Mouse (Mus musculus): ENCODE results near the gene Cdkn2aip.
A peak's percentile ranks its signal among the peaks of the same experiment; 100 is the strongest.

Gene Cdkn2aip

GRCm38 (mm10) chr8:47695431-47696105 is 18.2 kb downstream of the Cdkn2aip start:
- no peak for DNase-seq (ENCODE audit: low spot score)

GRCm38 (mm10) chr8:47693119-47693518 is 20.6 kb downstream of the Cdkn2aip start:
- DNase-seq (ENCODE audit: low spot score): peak; percentile 70

- DNase-seq (ENCODE audit: low spot score): no peak
Measured at GRCm38 (mm10) chr8:47691831-47692230, 21.9 kb downstream of the Cdkn2aip start.

GRCm38 (mm10) chr8:47691303-47691702 is 22.4 kb downstream of the Cdkn2aip start:
- no peak for DNase-seq (ENCODE audit: low spot score)

- no peak for DNase-seq (ENCODE audit: low spot score)
Measured at GRCm38 (mm10) chr8:47690674-47691078, 23.1 kb downstream of the Cdkn2aip start.

- peak; percentile 62 for DNase-seq (ENCODE audit: low spot score)
Measured at GRCm38 (mm10) chr8:47689704-47690326, 23.9 kb downstream of the Cdkn2aip start.

GRCm38 (mm10) chr8:47684441-47684840 is 29.3 kb downstream of the Cdkn2aip start:
- DNase-seq (ENCODE audit: low spot score): no peak

GRCm38 (mm10) chr8:47683994-47684393 is 29.7 kb downstream of the Cdkn2aip start:
- DNase-seq (ENCODE audit: low spot score): no peak

GRCm38 (mm10) chr8:47680306-47680705 is 33.4 kb downstream of the Cdkn2aip start:
- no peak for DNase-seq (ENCODE audit: low spot score)

GRCm38 (mm10) chr8:47679603-47680002 is 34.1 kb downstream of the Cdkn2aip start:
- no peak for DNase-seq (ENCODE audit: low spot score)

- DNase-seq (ENCODE audit: low spot score): no peak
Measured at GRCm38 (mm10) chr8:47676631-47677030, 37.1 kb downstream of the Cdkn2aip start.

GRCm38 (mm10) chr8:47676224-47676623 is 37.5 kb downstream of the Cdkn2aip start:
- DNase-seq (ENCODE audit: low spot score): no peak

- peak; percentile 65 for DNase-seq (ENCODE audit: low spot score)
Measured at GRCm38 (mm10) chr8:47675786-47676185, 37.9 kb downstream of the Cdkn2aip start.

GRCm38 (mm10) chr8:47674777-47675710 is 38.7 kb downstream of the Cdkn2aip start, which contains the start of gene Ing2:
Ing2 (minus strand) TSS chr8:47675556.
- peak; percentile 100 for DNase-seq (ENCODE audit: low spot score)

GRCm38 (mm10) chr8:47674140-47674776 is 39.5 kb downstream of the Cdkn2aip start:
- DNase-seq (ENCODE audit: low spot score): peak; percentile 40

- peak; percentile 72 for DNase-seq (ENCODE audit: low spot score)
Measured at GRCm38 (mm10) chr8:47673317-47674139, 40.2 kb downstream of the Cdkn2aip start.

- no peak for DNase-seq (ENCODE audit: low spot score)
Measured at GRCm38 (mm10) chr8:47664231-47664785, 49.4 kb downstream of the Cdkn2aip start.

- no peak for DNase-seq (ENCODE audit: low spot score)
Measured at GRCm38 (mm10) chr8:47663201-47663600, 50.5 kb downstream of the Cdkn2aip start.

- DNase-seq (ENCODE audit: low spot score): no peak
Measured at GRCm38 (mm10) chr8:47662716-47663115, 51.0 kb downstream of the Cdkn2aip start.

GRCm38 (mm10) chr8:47660394-47660793 is 53.3 kb downstream of the Cdkn2aip start:
- no peak for DNase-seq (ENCODE audit: low spot score)

GRCm38 (mm10) chr8:47659463-47659862 is 54.3 kb downstream of the Cdkn2aip start:
- DNase-seq (ENCODE audit: low spot score): no peak
